Mouse (Mus musculus) T-helper 17 cell (primary cell): ENCODE data around the gene Ubl5.

Experiments used
- in situ Hi-C, 2 experiments: fragments of 300-600 bp; cut with MboI, MseI; formaldehyde crosslinking; loops; 1 replicate in 1 of 2; 2 replicates in 1 of 2; pipeline ENCODE4 v1.15.1; 2025; ENCODE audit warnings: high pct_unique_total_duplicates in 2 of 2

Gene Ubl5

DNA sequence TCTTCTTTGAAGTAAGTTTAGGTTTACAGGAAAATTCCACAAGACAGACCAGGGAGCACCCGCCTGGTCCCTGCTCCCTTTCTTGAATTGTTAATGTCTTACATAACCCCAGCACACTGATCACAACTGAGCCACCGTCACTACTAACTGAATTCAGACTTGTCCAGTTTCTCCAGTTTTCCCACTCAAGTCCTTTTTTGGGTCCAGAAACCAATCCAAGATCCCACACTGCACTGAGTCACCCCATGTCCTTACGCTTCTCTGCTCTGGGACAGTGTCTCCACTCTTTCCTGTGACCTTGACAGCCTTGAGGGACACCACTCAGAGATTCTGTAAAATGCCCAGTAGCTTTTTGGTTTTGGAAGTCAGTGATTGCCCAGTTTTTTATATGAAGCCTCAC is 50.2 kb downstream of the Ubl5 start:
- in situ Hi-C loops: loop anchor here (10.0 kb wide), 2 partner anchors 528 to 1512 kb away; no protein-coding TSS in a partner anchor

DNA sequence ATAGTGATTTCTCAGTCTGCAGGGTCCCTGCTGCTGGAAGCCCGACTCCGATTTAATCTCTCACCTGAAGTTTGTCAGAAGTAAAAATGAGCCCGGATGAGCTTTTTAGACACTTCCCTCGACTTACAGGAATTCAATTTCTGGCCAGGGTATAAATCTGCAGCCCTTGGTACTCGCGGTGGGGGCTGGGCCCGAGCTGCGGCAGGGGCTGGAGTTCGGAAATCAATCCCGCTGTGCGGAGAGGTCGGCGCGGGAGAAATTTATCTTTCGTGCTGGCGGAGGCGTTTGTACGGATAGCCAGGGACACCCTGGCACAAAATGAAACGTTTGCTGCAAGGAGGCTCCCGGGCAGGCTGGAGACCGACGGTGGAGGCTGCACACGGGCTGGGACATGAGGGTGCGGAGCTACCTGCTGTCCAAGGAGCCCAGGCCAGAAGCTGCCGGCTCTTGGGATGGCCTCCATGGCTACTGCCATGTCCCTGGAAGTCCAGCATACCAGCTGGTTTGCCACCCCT is 52.1 kb downstream of the Ubl5 start:
- in situ Hi-C loops: loop anchor here (10.0 kb wide), 2 partner anchors 530 to 1510 kb away; no protein-coding TSS in a partner anchor

DNA sequence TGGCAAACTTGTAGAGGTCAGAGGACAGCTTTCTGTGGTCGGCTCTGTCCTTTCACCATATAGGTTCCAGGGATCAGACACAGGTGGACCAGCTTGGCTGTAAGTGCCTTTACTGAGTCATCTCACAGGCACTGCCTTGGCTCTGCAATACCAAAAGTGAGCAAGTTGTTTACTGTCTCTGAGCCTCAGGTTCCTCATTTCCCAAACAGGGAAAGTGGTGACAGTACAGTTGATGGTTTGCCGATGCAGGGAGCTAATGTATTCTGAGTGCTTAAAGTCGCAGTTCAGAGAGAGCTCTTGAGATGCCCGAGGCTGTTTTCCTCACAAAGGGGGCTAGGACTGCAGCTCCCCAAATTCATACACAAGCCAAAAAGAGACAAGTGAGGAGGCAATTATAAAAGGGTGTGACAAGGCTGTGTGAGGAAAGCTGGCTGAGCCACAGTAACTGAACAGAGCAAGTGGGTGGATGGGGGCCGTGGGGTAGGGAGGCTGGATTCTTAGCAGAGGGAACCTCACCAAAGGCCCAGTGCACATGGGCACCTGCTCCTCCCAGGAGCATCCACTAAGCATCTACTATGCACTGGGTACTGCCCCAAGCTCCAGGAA is 53.5 kb downstream of the Ubl5 start:
- in situ Hi-C loops: loop anchor here (10.0 kb wide), 2 partner anchors 531 to 1509 kb away; no protein-coding TSS in a partner anchor
